8 mouse cellular contexts compared by ENCODE assay signal in the genomic region with DNA sequence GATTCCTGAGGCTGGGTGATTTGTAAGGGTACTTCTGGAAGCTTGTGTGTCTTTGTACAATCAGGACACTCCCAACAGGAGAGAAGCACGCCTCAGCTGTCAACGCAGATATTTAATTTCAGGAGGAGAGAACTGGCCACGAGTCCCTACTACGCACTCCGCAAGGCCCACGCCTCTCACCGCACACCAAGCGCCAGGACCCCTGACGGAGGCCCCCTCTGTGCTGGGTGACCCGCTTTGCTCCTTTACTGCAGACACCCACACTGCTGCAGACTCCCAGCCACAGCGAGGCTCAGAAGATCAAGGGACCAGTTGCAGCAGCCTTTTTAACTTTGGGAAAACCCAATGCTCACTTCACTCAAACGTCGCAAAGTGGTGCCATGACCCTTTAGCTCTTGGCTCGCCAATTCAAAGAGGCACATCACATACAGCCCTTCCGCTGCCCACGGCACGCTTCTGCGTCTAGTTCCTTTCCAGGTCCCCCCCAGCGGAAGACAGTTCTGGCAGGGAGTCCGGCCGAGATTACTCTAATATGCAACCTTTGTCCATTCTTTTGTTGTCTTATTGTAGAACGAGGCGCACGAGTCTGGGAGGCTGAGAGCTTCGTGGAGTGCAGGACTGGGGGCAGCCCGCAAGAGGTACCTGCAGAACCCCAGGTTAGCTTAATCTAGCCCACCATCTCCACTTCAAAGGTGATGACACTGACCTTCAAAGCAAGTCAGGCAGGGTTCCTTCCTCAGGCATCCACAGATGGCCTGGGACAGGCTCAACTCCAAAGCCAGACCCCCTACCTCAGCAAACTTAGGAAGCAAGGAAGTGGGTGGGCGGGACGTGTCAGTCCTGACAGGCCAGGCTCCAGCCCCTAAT. TPM values are rescaled to one million over a fixed set of nuclear protein-coding genes. Genes with fewer than 3 reads are reported as not detected.
DNase-seq lines count a peak whose midpoint lies in the region; ATAC-seq lines count a peak whose summit lies in the region.

No protein-coding gene starts in this region.

- no peak overlapping the region for H3K27ac ChIP-seq in hindbrain, embryonic 14.5 days

- H3K9me3 ChIP-seq in erythroblast, embryonic 14.5 days (ENCODE audit: control insufficient read depth, low read length), result no peaks in the 10 kb centered on the region
- H3K9me3 ChIP-seq in hindbrain, embryonic 14.5 days (ENCODE audit: control insufficient read depth, low read length), result no peaks in the 10 kb centered on the region

- no peaks in the 10 kb centered on the region for H3K36me3 ChIP-seq in erythroblast, embryonic 14.5 days (ENCODE audit: control insufficient read depth)
- no peaks in the 10 kb centered on the region for H3K36me3 ChIP-seq in hindbrain, embryonic 14.5 days (replicated peaks; ENCODE audit: control insufficient read depth, insufficient read depth)

- H3K4me2 ChIP-seq in hindbrain, embryonic 14.5 days (replicated peaks), result peak overlapping the region; percentile 85

- no peak for ATAC-seq in erythroblast, adult 5-6 weeks (replicated peaks; ENCODE audit: low FRiP score, poor library complexity, severe bottlenecking)
- ATAC-seq in hindbrain, embryonic 14.5 days (ENCODE audit: low FRiP score), result peak; percentile 41; the same call in 1 of the 2 replicates
- 0 out of 2 replicates have a peak, but pooled peaks have one; percentile 28 for ATAC-seq in megakaryocyte-erythroid progenitor cell, adult 5-6 weeks (replicated peaks; ENCODE audit: low FRiP score, low TSS enrichment, poor library complexity, severe bottlenecking)

- peaks cover 21% of the 10 kb centered on the region for H3K4me1 ChIP-seq in erythroblast, embryonic 14.5 days (ENCODE audit: control insufficient read depth)
- peaks cover 19% of the 10 kb centered on the region for H3K4me1 ChIP-seq in hindbrain, embryonic 14.5 days (replicated peaks; ENCODE audit: control insufficient read depth, insufficient read depth, low read length)

- peak overlapping the region; percentile 71 for H3K4me3 ChIP-seq in erythroblast, embryonic 14.5 days (replicated peaks)
- peak overlapping the region; percentile 79 for H3K4me3 ChIP-seq in hindbrain, embryonic 14.5 days (replicated peaks; ENCODE audit: low read length)

- H3K27me3 ChIP-seq in erythroblast, embryonic 14.5 days (ENCODE audit: control insufficient read depth), result no peaks in the 10 kb centered on the region
- H3K27me3 ChIP-seq in hindbrain, embryonic 14.5 days (ENCODE audit: control insufficient read depth, insufficient read depth, low read length), result no peaks in the 10 kb centered on the region

- H3K9ac ChIP-seq in hindbrain, embryonic 14.5 days, result peak overlapping the region; percentile 77

- DNase-seq in CD4-positive helper T cell, adult 2 months (ENCODE audit: low read depth, low spot score), result peak; percentile 12
- peak; percentile 41 to 42 for DNase-seq in cerebellum, postnatal 25 days
- no peak for DNase-seq in hindbrain, embryonic 14.5 days (ENCODE audit: low spot score)
- DNase-seq in layer of hippocampus, adult 8-10 months (ENCODE audit: low spot score in 2 of 2), result no peak
- no peak for DNase-seq in urinary bladder, postnatal 10 days (ENCODE audit: low spot score)

- WGBS in hindbrain, embryonic 14.5 days, result 38% methylated on average over 28 of the region's 28 CpGs

RNA-seq across cellular contexts. Expression of gene Smyd2, which starts 1.2 kb away (rescaled TPM):
- polyA plus RNA-seq in erythroblast, embryonic 14.5 days (2012), result 0.21 and 0.27 TPM in 2 replicates
- 12.1 and 19.4 TPM in 2 replicates for total RNA-seq in erythroblast, adult 5-6 weeks (2015; ENCODE audit: low replicate concordance)
- total RNA-seq in erythroblast, adult 5-6 weeks (2017; ENCODE audit: low replicate concordance), result 6.6 and 17.6 TPM in 2 replicates
- polyA plus RNA-seq in hindbrain, embryonic 14.5 days (2014; fragmentation: Nextera tagmentation; extraction: Ambion mirVana), result 73.9 and 84.4 TPM in 2 replicates
- total RNA-seq in megakaryocyte-erythroid progenitor cell, adult 5-6 weeks (2014; fragmentation: Nextera tagmentation), result 101 and 125 TPM in 2 replicates
- 152 and 155 TPM in 2 replicates for total RNA-seq in megakaryocyte-erythroid progenitor cell, adult 5-6 weeks (2017)
- 10 to 100 TPM; 69.1 to 78.0 (median 73.4) TPM for total RNA-seq in layer of hippocampus, adult 8-10 months (2022)

Comparison
In these comparisons a context has a peak if more than half of its experiments do, and no peak if none do; other contexts are left out.
1. DNase-seq: peak in CD4-positive helper T cell, adult 2 months (single experiment) and cerebellum, postnatal 25 days (2 of 2); none in hindbrain, embryonic 14.5 days (single experiment), layer of hippocampus, adult 8-10 months (0 of 2) and urinary bladder, postnatal 10 days (single experiment).